Mouse (Mus musculus) hindbrain, postnatal 0 days (tissue): ENCODE data around the gene Tuft1. TPM values are rescaled to one million over a fixed set of nuclear protein-coding genes. Genes with fewer than 3 reads are reported as not detected.
"Not testable (repeated sequence)": the region's sequence is repeated elsewhere in the genome, so short reads cannot be mapped to it uniquely, and the experiment has no call there.

Source experiments
- ATAC-seq: fragments of 200-750 bp; cut with Nextera tagmentation; 2 replicates; pipeline ENCODE4 v1.8.0; 2017; ENCODE audit warnings: mild to moderate bottlenecking, moderate TSS enrichment, moderate library complexity
- DNase-seq: peaks from one replicate; pipeline ENCODE4 v3.0.0-alpha.2; 2015; ENCODE audit warnings: low spot score
- H3K27ac ChIP-seq: fragments of 300-500 bp; sonication (generic); 2 replicates; pipeline ENCODE4 v1.5.1; 2014; ENCODE audit warnings: mild to moderate bottlenecking
- H3K27me3 ChIP-seq: fragments of 300-500 bp; sonication (generic); 2 replicates; pipeline ENCODE4 v1.6.1; 2014; ENCODE audit warnings: low read length, mixed read lengths; ENCODE audit not compliant: insufficient read depth
- H3K36me3 ChIP-seq: fragments of 300-500 bp; sonication (generic); 2 replicates; pipeline ENCODE4 v1.6.1; 2014; ENCODE audit warnings: low read length, mixed read lengths; ENCODE audit not compliant: insufficient read depth
- H3K4me1 ChIP-seq: fragments of 300-500 bp; sonication (generic); 2 replicates; pipeline ENCODE4 v1.6.1; 2014; ENCODE audit warnings: antibody characterized with exemption, low read length, mixed read lengths; ENCODE audit not compliant: insufficient read depth
- H3K4me2 ChIP-seq: fragments of 300-500 bp; sonication (generic); 2 replicates; pipeline ENCODE4 v1.6.1; 2014; ENCODE audit warnings: low read depth, mild to moderate bottlenecking, low read length, moderate library complexity, mixed read lengths
- H3K4me3 ChIP-seq: fragments of 300-500 bp; sonication (generic); 2 replicates; pipeline ENCODE4 v1.5.1; 2014; ENCODE audit warnings: low read length
- H3K9ac ChIP-seq: fragments of 300-500 bp; sonication (generic); replicated peaks from 2 replicates; pipeline ENCODE4 v1.6.1; 2014; ENCODE audit warnings: mild to moderate bottlenecking, low read length, moderate library complexity, mixed read lengths
- H3K9me3 ChIP-seq: fragments of 300-500 bp; sonication (generic); 2 replicates; pipeline ENCODE4 v1.6.1; 2016; ENCODE audit warnings: low read length, mixed read lengths
- CTCF ChIP-seq: IDR thresholded peaks from 2 replicates; pipeline ENCODE4 v1.5.1; 2016; ENCODE audit warnings: antibody characterized with exemption, control low read depth, low read depth
- WGBS: fragments of 180-500 bp; shearing (Covaris S2); extraction: QIAGEN DNeasy Blood & Tissue Kit; methylation state at CpG from one replicate; pipeline ENCODE4 v1.1.7; 2014; 5-methylcytosine and 5-hydroxymethylcytosine counted together
- polyA plus RNA-seq: library from polyadenylated mRNA; unstranded; fragments of >200 nt; fragmentation: Nextera tagmentation; extraction: Ambion mirVana; gene quantifications from 2 replicates; pipeline ENCODE4 v1.2.1, GENCODE M21; 2015
- total RNA-seq: library from RNA; depleted of rRNA; stranded (reverse); fragments of >200 nt; gene quantifications from 2 replicates; pipeline ENCODE4 v1.2.3, GENCODE M21; 2014

The Tuft1 gene
- total and polyA plus RNA-seq, 2 experiments from 2014 or later = 6.8 to 14.7 TPM

DNA sequence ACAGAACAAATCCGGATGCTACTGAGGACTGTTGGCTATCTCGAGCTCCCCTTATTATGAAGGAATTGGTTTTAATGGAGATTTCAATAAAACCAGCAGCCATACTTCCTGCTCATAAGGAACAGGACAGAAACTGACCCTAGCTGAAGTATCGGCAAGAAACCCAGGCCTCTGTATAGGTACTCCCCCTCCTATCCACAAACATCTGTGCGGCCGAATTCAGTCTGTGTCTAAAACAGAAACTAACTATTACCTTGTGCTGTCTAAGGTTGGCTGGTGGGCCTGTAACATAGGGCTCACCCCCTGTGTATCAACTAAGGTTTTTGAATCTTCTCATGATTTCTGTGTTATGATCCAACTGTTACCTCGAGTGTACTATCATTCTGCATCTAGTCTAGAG, 25.0 kb upstream of the Tuft1 start:
- ATAC-seq (no peak), DNase-seq (no peak)
- H3K4me1 ChIP-seq = no peaks in the 10 kb centered on the region
- no peaks in the 10 kb centered on the region for H3K9me3 ChIP-seq
- WGBS = 88% methylated on average over 6 of the region's 6 CpGs
- no peak overlapping the region for H3K4me2 ChIP-seq
- no peak overlapping the region for H3K27ac ChIP-seq
- no peaks in the 10 kb centered on the region for H3K36me3 ChIP-seq
- H3K9ac ChIP-seq = no peak overlapping the region
- no peak overlapping the region for H3K4me3 ChIP-seq
- no peak for TF ChIP-seq CTCF
- no peaks in the 10 kb centered on the region for H3K27me3 ChIP-seq

DNA sequence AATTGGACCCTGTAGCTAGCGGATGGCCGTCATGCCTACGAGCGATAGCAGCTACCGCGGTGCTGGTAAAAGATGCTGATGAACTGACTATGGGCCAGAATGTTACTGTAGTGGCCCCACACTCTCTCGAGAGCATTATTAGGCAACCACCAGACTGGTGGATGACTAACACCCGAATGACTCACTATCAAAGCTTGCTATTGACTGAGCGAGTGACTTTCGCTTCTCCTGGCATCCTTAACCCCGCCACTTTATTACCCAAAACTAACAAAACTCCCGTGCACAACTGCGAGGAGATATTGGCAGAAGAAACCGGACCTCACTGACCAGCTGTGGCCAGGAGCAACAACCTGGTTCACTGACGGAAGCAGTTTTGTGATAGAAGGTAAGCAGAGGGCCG, 22.1 kb upstream of the Tuft1 start:
- Histone ChIP-seq H3K9me3 (no peaks in the 10 kb centered on the region), H3K4me2 (no peak overlapping the region), H3K4me1 (no peaks in the 10 kb centered on the region), H3K27ac (no peak overlapping the region), H3K36me3 (no peaks in the 10 kb centered on the region), H3K9ac (no peak overlapping the region), H3K4me3 (no peak overlapping the region), H3K27me3 (no peaks in the 10 kb centered on the region)
- ATAC-seq (no peak), DNase-seq (no peak)
- no peak for TF ChIP-seq CTCF
- 93% methylated on average over 16 of the region's 16 CpGs for WGBS

- 86% methylated on average over 12 of the region's 12 CpGs for WGBS
- H3K9ac ChIP-seq, H3K27me3 ChIP-seq, H3K27ac ChIP-seq, DNase-seq, H3K4me2 ChIP-seq, H3K4me1 ChIP-seq, ATAC-seq, H3K9me3 ChIP-seq, H3K4me3 ChIP-seq, H3K36me3 ChIP-seq: not testable (repeated sequence)
Observed at GRCm38 (mm10) chr3:94680032-94680431, 21.4 kb upstream of the Tuft1 start.

GRCm38 (mm10) chr3:94679351-94679841, 20.7 kb upstream of the Tuft1 start:
- ATAC-seq = no peak
- Histone ChIP-seq H3K36me3 (no peaks in the 10 kb centered on the region), H3K4me3 (no peak overlapping the region), H3K9me3 (no peaks in the 10 kb centered on the region), H3K4me1 (no peaks in the 10 kb centered on the region), H3K27ac (no peak overlapping the region), H3K27me3 (no peaks in the 10 kb centered on the region), H3K4me2 (no peak overlapping the region), H3K9ac (no peak overlapping the region)
- no peak for TF ChIP-seq CTCF
- no peak for DNase-seq
- 75% methylated on average over 8 of the region's 8 CpGs for WGBS

DNA sequence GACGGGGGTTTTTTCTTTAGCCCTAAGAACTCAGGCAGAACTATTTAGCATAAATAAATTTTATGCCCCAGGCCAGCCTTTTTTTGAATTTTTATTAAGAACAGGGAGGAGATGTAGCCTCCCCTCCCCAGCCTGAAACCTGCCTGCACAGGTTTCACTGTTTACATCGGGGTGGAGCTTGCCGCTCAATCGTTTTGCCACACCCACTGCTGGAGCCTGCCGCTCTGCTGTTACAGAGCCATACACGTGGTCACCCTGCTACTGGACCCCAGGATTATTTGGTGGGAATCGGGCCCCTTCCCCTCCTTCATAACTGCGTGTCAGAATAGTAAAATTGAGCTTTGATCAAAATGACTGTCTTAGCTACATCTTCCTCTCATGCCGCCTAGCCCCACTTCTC, 16.4 kb upstream of the Tuft1 start:
- ATAC-seq, H3K4me2 ChIP-seq, DNase-seq, H3K9ac ChIP-seq, H3K27ac ChIP-seq, H3K4me1 ChIP-seq, H3K9me3 ChIP-seq, H3K27me3 ChIP-seq, H3K4me3 ChIP-seq, H3K36me3 ChIP-seq: not testable (repeated sequence)
- WGBS = 88% methylated on average over 9 of the region's 9 CpGs

GRCm38 (mm10) chr3:94665896-94666295, 7.2 kb upstream of the Tuft1 start:
- DNase-seq, H3K27ac ChIP-seq, ATAC-seq, H3K4me2 ChIP-seq, H3K27me3 ChIP-seq, H3K9me3 ChIP-seq, H3K36me3 ChIP-seq, H3K9ac ChIP-seq, H3K4me3 ChIP-seq, H3K4me1 ChIP-seq: not testable (repeated sequence)
- 47% methylated on average over 7 of the region's 7 CpGs for WGBS

GRCm38 (mm10) chr3:94665060-94665802, 6.6 kb upstream of the Tuft1 start:
- not testable (repeated sequence) for H3K27me3 ChIP-seq, H3K4me2 ChIP-seq
- WGBS = 87% methylated on average over 3 of the region's 5 CpGs

DNA sequence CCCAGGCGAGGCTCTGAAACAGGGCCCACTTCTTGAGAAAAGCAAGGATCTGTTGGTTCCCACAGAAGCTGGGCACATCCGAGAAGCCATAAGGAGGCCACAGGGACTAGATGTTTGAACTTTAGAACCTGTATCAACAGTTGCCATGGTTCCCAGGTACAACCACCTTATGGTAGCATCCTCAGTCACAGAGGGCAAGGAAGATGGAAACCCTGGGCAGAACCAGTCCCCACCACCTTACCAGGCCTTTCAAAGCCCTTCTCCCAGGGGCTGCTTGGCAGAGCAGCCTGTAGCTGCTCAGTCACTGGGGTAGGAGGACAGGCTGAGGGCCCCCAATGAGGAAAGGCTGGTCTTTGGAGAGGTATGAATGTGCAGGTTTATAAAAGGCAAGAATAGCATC, 2.2 kb upstream of the Tuft1 start:
- not testable (repeated sequence) for H3K27ac ChIP-seq, ATAC-seq, DNase-seq, H3K4me3 ChIP-seq, H3K9me3 ChIP-seq, H3K4me1 ChIP-seq, H3K27me3 ChIP-seq, H3K9ac ChIP-seq, H3K36me3 ChIP-seq, H3K4me2 ChIP-seq
- WGBS = 86% methylated on average over 2 of the region's 2 CpGs

More at GRCm38 (mm10) chr3:94665060-94665802, 6.6 kb upstream of the Tuft1 start:
- H3K27ac ChIP-seq, H3K4me1 ChIP-seq, DNase-seq, H3K9me3 ChIP-seq, H3K9ac ChIP-seq, ATAC-seq, H3K4me3 ChIP-seq, H3K36me3 ChIP-seq: not testable (repeated sequence)
- peak; percentile 14; the same call in 1 of the 2 replicates for TF ChIP-seq CTCF
